Comparison of ENCODE assay signal across 29 mouse cellular contexts in the genomic region with DNA sequence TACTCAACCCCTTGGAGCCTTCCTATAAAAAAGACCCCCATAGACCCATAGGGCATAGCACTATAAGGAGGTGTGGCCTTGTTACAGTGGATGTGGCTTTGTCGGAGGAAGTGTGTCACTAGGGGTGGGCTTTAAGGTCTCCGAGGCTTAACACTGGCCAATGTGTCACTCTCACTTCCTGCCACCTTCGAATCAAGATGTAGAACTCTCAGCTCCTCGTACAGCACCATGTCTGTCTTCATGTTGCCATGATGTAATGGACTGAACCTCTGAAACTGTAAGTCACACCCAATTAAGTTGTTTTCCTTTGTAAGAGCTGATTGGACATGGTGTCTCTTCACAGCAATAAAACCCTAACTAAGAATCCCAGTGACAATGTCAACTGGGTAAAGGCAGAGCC.
A peak's percentile ranks its signal among the peaks of the same experiment; 100 is the strongest.
DNase-seq lines count a peak whose midpoint lies in the region; ATAC-seq and TF ChIP-seq lines count a peak whose summit lies in the region.
"Had no signal": no experiment of that assay in that cellular context is flagged by ENCODE, and none has a peak within 500 bp of the region (broad histone marks: within the 10 kb centered on the region; RNA-seq: fewer than 3 reads in every experiment).

No protein-coding gene starts in this region.

- ATAC-seq in limb, embryonic 14.5 days (ENCODE audit: low FRiP score, low read depth) = no peak
- no peak for ATAC-seq in hindbrain, embryonic 14.5 days (ENCODE audit: low FRiP score)
- ATAC-seq: forebrain, embryonic 13.5 days; forebrain, embryonic 16.5 days; hindbrain, postnatal 0 days; Patski had no signal

- H3K4me3 ChIP-seq in limb, embryonic 14.5 days (replicated peaks; ENCODE audit: low read length) = no peak overlapping the region
- no peak overlapping the region for H3K4me3 ChIP-seq in forebrain, embryonic 10.5 days
- no peak overlapping the region for H3K4me3 ChIP-seq in embryonic facial prominence, embryonic 10.5 days
- H3K4me3 ChIP-seq in hindbrain, embryonic 14.5 days (replicated peaks; ENCODE audit: low read length) = no peak overlapping the region
- H3K4me3 ChIP-seq: embryonic facial prominence, embryonic 13.5 days; erythroblast, embryonic 14.5 days; forebrain, embryonic 13.5 days; heart, embryonic 12.5 days; heart, embryonic 15.5 days; hindbrain, embryonic 10.5 days; hindbrain, embryonic 13.5 days had no signal

- 0 out of 2 replicates have a peak overlapping the region, but pooled peaks have one; percentile 13 for H3K27ac ChIP-seq in limb, embryonic 14.5 days (replicated peaks; ENCODE audit: low read depth, low read length)
- no peak overlapping the region for H3K27ac ChIP-seq in forebrain, embryonic 10.5 days
- no peak overlapping the region for H3K27ac ChIP-seq in embryonic facial prominence, embryonic 10.5 days (replicated peaks)
- no peak overlapping the region for H3K27ac ChIP-seq in hindbrain, embryonic 14.5 days
- H3K27ac ChIP-seq: forebrain, embryonic 13.5 days; heart, embryonic 15.5 days; hindbrain, embryonic 10.5 days; hindbrain, embryonic 13.5 days; hindbrain, postnatal 0 days had no signal

- H3K9ac ChIP-seq in limb, embryonic 14.5 days (ENCODE audit: low read depth, low read length, severe bottlenecking) = no peak overlapping the region
- H3K9ac ChIP-seq in hindbrain, embryonic 14.5 days = no peak overlapping the region
- H3K9ac ChIP-seq: embryonic facial prominence, embryonic 13.5 days; forebrain, embryonic 13.5 days; heart, embryonic 12.5 days; heart, embryonic 15.5 days; hindbrain, embryonic 13.5 days had no signal

- H3K27me3 ChIP-seq in limb, embryonic 14.5 days (ENCODE audit: control insufficient read depth, insufficient read depth, low read length) = no peaks in the 10 kb centered on the region
- H3K27me3 ChIP-seq in forebrain, embryonic 10.5 days (ENCODE audit: poor library complexity, severe bottlenecking) = no peaks in the 10 kb centered on the region
- no peaks in the 10 kb centered on the region for H3K27me3 ChIP-seq in embryonic facial prominence, embryonic 10.5 days (replicated peaks; ENCODE audit: low read depth, poor library complexity, severe bottlenecking)
- H3K27me3 ChIP-seq in hindbrain, embryonic 14.5 days (ENCODE audit: control insufficient read depth, insufficient read depth, low read length) = no peaks in the 10 kb centered on the region
- H3K27me3 ChIP-seq: embryonic facial prominence, embryonic 13.5 days; forebrain, embryonic 13.5 days; heart, embryonic 12.5 days; heart, embryonic 15.5 days; hindbrain, embryonic 13.5 days had no signal

- 75% methylated on average over 4 of the region's 4 CpGs for WGBS in limb, embryonic 14.5 days
- WGBS in forebrain, embryonic 10.5 days = 84% methylated on average over 4 of the region's 4 CpGs
- 85% methylated on average over 4 of the region's 4 CpGs for WGBS in embryonic facial prominence, embryonic 10.5 days
- 85% methylated on average over 4 of the region's 4 CpGs for WGBS in hindbrain, embryonic 14.5 days

- peak; percentile 46 for DNase-seq in A20 (ENCODE audit: low read depth, low spot score)
- peak; percentile 22 for DNase-seq in induced T-regulatory cell, adult 2 months (ENCODE audit: low read depth)
- no peak for DNase-seq in limb, embryonic 14.5 days (ENCODE audit: low spot score)
- no peak for DNase-seq in forebrain, embryonic 10.5 days (ENCODE audit: extremely low spot score, low spot score)
- no peak for DNase-seq in embryonic facial prominence, embryonic 10.5 days (ENCODE audit: low spot score)
- no peak for DNase-seq in hindbrain, embryonic 14.5 days (ENCODE audit: low spot score)
- no peak for DNase-seq in yolk sac, embryonic 10.5 days (ENCODE audit: low spot score)
- DNase-seq: adrenal gland, adult 2 months; adrenal gland, postnatal 14 days; cerebellum, adult 11 months; cerebellum, adult 2 months; cerebellum, adult 9-11 months; cerebellum, postnatal 25 days; gastrocnemius, postnatal 10 days; gastrocnemius, postnatal 36 days; heart, adult 11 months; heart, postnatal 10 days; heart, postnatal 36 days had no signal

- no peak overlapping the region for H3K4me2 ChIP-seq in limb, embryonic 14.5 days (replicated peaks; ENCODE audit: low read depth, low read length, severe bottlenecking)
- no peak overlapping the region for H3K4me2 ChIP-seq in hindbrain, embryonic 14.5 days (replicated peaks)
- H3K4me2 ChIP-seq: embryonic facial prominence, embryonic 13.5 days; forebrain, embryonic 13.5 days; heart, embryonic 12.5 days; heart, embryonic 15.5 days; hindbrain, embryonic 13.5 days had no signal

- H3K36me3 ChIP-seq in limb, embryonic 14.5 days (ENCODE audit: control insufficient read depth, insufficient read depth, low read length) = no peaks in the 10 kb centered on the region
- H3K36me3 ChIP-seq in forebrain, embryonic 10.5 days (replicated peaks) = no peaks in the 10 kb centered on the region
- no peaks in the 10 kb centered on the region for H3K36me3 ChIP-seq in embryonic facial prominence, embryonic 10.5 days (replicated peaks)
- H3K36me3 ChIP-seq in hindbrain, embryonic 14.5 days (replicated peaks; ENCODE audit: control insufficient read depth, insufficient read depth) = no peaks in the 10 kb centered on the region
- H3K36me3 ChIP-seq: embryonic facial prominence, embryonic 13.5 days; G1E; heart, embryonic 12.5 days; heart, embryonic 15.5 days; hindbrain, embryonic 10.5 days; hindbrain, embryonic 13.5 days had no signal

- H3K9me3 ChIP-seq in limb, embryonic 14.5 days (ENCODE audit: control insufficient read depth, low read length) = no peaks in the 10 kb centered on the region
- H3K9me3 ChIP-seq in forebrain, embryonic 10.5 days = no peaks in the 10 kb centered on the region
- no peaks in the 10 kb centered on the region for H3K9me3 ChIP-seq in embryonic facial prominence, embryonic 10.5 days
- no peaks in the 10 kb centered on the region for H3K9me3 ChIP-seq in hindbrain, embryonic 14.5 days (ENCODE audit: control insufficient read depth, low read length)
- H3K9me3 ChIP-seq: embryonic facial prominence, embryonic 13.5 days; forebrain, embryonic 13.5 days; G1E; heart, embryonic 12.5 days; heart, embryonic 15.5 days; hindbrain, embryonic 10.5 days; hindbrain, embryonic 13.5 days had no signal

- peaks cover 32% of the 10 kb centered on the region for H3K4me1 ChIP-seq in limb, embryonic 14.5 days (ENCODE audit: control insufficient read depth, insufficient read depth, low read length)
- peaks cover 16% of the 10 kb centered on the region for H3K4me1 ChIP-seq in forebrain, embryonic 10.5 days
- H3K4me1 ChIP-seq in embryonic facial prominence, embryonic 10.5 days = peaks cover 30% of the 10 kb centered on the region
- no peaks in the 10 kb centered on the region for H3K4me1 ChIP-seq in hindbrain, embryonic 14.5 days (replicated peaks; ENCODE audit: control insufficient read depth, insufficient read depth, low read length)
- H3K4me1 ChIP-seq: forebrain, embryonic 13.5 days; heart, embryonic 12.5 days; heart, embryonic 15.5 days; hindbrain, embryonic 13.5 days had no signal

- no peak for TF ChIP-seq POLR2A in limb, embryonic 14.5 days (IDR thresholded peaks at IDR 0.05; ENCODE audit: borderline replicate concordance, extremely low read depth, insufficient read depth, insufficient read length)

Comparison
In these comparisons a context has a peak if more than half of its experiments do, and no peak if none do; other contexts are left out.
1. DNase-seq: peak in A20 (single experiment) and induced T-regulatory cell, adult 2 months (single experiment); none in limb, embryonic 14.5 days (single experiment), forebrain, embryonic 10.5 days (single experiment), embryonic facial prominence, embryonic 10.5 days (single experiment), hindbrain, embryonic 14.5 days (single experiment) and yolk sac, embryonic 10.5 days (single experiment).